Mouse (Mus musculus): ENCODE measurements around the gene Ttyh3.

DNA sequence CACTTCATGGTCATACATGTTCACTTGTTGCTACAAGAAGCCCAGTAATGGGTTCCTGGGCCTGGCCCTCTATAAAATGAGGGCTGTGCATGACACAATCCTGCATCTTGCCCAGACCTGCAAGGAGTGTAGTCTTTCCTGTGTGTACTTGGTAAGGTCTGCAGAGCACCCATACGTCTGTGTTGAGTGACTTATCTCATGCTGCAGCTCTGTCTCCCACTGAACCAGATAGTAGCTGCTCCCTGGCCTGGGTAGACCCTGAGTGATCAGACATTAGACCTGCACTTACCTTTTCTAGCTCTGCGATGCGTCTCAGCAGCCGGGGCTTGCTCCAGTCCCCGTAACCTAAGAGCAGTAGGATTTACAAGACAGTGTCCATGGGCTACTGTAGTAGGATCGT is 33.3 kb upstream of the Ttyh3 start:
- TF ChIP-seq CTCF (conservative IDR thresholded peaks at IDR 0.05; ENCODE audit: low read length) (no peak), NANOG (IDR thresholded peaks at IDR 0.05; ENCODE audit: borderline replicate concordance, low read length) (no peak), POU5F1 (IDR thresholded peaks at IDR 0.05; ENCODE audit: borderline replicate concordance, low read length) (no peak)
